Mouse (Mus musculus): ENCODE data around the gene Grb10.

Gene Grb10

DNA sequence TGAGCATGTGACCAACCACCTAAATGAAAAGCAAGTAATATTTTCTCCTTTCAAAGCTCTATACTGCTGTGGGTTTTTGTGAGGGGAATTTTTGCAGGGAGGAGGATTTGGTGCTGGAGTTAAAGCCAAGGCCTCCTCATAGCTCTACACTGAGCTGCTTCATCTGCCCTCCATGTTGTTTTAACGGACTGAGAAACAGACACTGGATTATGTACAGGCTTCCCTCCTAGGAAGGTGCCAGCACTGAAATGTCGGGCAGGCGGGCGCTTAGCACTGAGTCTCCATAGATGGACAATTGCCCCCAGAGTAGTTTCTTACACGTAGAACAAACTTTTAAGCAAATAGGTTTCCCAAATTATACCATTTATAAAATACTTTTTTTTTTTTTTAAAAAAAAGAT lies 4.1 kb downstream of the Grb10 start:
- DNase-seq (ENCODE audit: low spot score in 2 of 2): peak in 1 of 2 experiments; percentile 39

DNA sequence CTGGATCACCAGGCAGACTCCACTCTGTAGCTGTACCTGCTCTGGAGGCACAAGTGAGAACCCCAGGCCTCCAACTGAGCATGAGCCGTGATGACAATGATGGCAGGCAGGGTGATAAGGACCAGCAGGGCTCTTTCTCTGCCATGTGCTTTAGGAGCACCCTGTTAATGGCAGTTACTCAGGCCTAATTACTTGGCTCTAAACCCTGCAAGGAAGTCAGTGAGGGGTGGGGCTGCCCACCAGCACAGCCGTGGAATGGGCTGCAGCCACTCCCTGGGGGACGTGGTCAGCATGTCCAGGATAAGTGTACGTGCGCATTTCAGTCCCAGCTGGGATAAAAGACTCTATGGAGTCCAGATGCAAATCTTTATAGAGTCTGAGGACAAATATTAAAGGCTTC lies 5.7 kb downstream of the Grb10 start:
- peak in 1 of 2 experiments; percentile 42 for DNase-seq (ENCODE audit: low spot score in 2 of 2)

DNA sequence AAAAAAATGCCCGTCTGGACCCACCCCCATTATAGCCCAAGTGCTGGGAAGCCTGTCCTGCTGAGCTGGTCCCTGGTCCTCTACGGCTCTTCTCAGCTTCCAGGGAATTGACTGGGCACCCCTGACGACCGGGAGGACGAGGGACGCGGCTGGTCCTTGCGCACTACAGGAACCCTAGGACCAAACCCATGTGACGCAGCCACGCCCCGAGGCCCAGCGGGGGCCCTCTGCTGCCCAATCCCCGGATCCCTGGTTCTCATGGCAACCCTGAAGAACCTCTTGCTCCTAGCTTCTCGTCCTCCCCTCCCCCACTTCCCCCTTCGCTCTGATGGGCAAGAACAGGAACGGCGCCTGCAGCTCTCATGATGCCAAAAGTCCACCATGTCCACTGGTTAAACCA lies 11.8 kb downstream of the Grb10 start:
- DNase-seq (ENCODE audit: low spot score in 2 of 2): no peak

DNA sequence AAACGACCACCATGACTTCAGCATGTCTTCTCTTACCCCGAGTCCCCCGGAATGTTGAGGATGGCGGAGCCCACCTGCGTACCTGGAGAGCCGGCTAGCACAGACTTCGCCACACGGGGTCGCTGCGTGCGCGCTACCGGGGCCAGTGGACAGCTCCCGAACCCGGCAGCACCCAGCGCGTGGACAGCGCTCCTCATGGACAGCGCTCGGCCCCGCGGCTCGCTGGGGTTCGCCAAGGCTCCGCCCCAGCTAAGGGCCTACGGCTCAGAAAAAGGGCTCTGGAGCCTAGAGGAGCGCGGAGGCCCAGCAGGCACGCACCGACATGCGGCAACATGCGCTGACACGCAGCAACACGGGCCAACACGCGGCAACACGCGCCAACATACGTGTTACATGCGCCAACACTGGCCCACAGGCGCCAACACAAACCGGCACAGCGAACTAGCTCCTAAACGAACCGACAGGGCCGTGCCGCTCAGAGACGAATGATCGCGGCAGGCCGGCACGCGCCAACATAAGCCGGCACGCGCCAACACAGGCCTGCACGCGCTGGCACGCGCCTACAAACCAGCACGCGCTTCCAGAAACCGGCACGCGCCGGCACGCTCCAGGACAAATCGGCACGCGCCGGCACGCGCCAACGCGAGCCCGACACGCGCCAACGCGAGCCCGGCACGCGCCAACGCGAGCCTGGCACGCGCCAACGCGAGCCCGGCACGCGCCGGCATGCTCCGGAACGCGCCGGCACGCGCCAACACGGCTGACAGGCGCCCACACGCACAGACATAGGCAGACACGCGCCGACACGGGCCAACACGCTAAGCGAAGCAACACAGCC lies 12.5 kb downstream of the Grb10 start:
- peak; percentile 75 to 79 for DNase-seq (ENCODE audit: low spot score in 2 of 2)

DNA sequence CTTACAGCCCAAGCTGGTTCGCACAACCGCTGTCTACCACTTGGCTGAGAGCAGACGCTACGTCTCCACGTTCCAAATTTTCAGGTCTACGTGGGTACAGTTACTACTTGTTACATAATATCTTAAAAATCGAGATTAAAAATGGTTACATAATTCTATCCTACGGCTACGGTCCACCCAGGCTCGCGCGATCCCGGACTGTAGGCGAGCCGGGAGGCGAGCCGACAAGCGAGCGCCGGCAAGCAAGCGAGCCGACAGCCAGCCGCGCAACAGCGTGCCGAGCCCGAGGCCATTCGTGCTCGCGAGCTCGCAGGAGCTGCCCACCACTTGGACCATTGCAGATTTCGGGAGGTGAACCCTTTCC lies 13.1 kb downstream of the Grb10 start:
- DNase-seq (ENCODE audit: low spot score in 2 of 2): no peak

DNA sequence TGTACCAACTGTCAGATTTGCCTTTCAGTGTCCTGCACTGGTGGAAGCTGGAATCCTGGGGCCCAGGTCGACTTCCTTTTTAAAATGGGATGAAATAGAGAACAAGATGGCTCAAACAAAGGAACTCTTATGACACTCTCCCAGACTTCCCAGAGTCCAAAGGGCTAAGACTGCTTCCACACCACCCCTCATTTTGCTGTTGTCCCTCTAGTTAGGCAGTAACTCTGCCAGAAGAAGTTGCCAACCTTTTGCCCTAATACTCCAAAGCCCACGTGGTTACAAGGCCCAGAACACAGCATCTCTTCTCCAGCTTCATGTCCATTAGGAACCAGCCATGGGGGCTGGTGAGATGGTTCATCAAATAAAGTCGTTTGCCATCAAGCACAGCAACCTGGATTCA lies 15.4 kb downstream of the Grb10 start:
- DNase-seq (ENCODE audit: low spot score in 2 of 2): no peak

DNA sequence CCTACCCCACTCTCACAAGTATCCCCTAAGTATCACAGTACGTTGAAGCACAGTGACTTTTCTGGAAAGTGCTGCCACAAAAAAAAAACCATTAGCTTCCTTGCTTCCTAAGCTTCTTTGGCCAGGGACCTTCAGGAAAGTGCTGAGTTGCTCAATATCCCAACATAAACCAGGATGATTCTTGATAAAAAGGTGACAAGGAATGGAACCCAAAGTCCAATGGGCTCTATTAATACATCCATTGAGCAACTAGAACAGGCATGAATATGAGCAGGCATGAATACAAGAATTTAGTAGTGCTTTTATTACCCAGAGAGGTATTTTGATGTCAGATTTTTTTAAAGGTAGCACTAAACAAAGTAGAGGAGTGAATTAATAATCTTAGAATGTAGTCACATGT lies 18.8 kb downstream of the Grb10 start:
- DNase-seq (ENCODE audit: low spot score in 2 of 2): no peak

DNA sequence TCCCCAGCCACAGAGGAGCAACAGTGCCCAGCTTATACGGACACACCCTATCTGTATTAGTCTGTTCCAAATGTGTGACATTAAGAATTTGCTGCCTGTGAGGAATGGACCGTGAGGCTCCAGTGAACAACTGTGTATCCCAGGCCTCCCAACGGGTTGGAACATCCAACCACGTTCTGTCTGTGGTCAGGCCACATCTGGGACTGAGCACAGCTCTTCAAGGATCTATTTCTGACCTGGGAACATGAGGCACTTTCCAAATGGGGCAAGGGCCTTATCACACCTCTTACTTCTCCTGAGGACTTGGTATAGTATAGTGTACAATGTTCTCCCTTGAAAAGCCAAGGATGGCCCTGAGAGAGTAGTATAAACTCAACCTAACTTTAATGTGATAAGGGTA lies 19.9 kb downstream of the Grb10 start:
- peak in 1 of 2 experiments; percentile 19 for DNase-seq (ENCODE audit: low spot score in 2 of 2)

DNA sequence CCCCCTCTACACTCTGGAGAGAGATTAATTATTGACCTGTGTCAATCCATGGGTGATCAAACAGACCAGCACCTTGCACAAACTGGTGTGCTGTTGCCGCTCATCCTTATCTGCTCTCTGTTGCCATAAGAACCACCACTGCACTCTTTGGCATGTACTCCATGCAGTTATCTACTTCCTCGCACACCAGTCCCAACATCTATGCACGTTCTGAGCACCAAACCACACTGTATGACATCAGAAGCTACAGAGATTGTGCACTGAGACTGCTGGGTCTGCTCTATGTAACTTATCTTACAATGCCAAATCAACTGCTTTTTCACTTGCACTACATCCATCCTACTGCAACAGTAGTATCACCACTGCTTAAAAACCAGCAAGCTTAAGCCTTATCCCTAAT lies 28.4 kb downstream of the Grb10 start:
- DNase-seq (ENCODE audit: low spot score in 2 of 2): no peak

DNA sequence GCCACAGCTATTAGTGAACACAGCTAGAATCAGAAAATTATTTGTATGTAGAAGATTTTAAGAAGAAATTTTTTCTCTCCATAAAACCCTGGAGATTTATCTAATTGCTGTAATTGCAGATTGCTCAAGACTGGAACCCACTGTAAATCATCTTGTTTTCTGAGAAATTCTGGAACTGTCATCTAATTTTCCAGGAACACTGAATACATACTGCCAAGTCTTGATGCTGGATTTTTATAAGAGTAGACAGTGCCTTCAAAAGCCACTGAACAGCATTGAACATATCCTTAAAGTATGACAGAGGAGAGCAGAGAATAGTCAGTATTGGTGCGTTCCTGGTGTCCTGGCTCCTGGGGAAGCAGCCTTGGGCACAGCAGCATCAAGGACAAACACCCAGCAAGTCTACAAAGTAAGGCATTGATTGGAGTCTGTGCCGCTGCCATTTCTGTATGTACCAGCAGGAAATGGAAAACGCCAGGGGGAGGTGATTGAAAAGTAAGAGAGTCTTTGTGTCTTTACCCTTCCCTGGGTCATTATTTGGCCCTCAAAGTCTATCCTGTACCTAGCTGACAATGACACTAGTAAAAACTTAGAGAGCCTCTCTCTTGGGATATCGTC lies 38.1 kb downstream of the Grb10 start:
- DNase-seq (ENCODE audit: low spot score in 2 of 2): no peak

DNA sequence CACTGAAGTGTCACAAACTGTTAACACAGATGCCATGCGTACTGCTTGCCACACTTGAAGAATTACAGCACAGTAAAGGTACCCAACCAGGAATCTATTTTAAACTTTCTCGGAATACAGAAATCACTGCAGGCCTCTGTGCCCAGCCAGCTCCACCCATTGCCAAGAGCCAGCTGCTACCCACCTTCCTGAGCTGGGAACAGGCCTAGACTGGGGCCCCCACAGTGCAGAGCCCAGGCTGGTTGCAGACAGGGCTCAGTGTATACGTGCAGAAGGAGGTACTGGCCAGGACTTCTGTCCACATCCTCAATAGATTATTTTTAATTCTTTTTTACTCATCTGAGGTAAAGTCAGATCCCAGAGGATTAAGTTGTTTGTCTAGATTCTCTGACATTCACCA lies 39.6 kb downstream of the Grb10 start:
- no peak for DNase-seq (ENCODE audit: low spot score in 2 of 2)

DNA sequence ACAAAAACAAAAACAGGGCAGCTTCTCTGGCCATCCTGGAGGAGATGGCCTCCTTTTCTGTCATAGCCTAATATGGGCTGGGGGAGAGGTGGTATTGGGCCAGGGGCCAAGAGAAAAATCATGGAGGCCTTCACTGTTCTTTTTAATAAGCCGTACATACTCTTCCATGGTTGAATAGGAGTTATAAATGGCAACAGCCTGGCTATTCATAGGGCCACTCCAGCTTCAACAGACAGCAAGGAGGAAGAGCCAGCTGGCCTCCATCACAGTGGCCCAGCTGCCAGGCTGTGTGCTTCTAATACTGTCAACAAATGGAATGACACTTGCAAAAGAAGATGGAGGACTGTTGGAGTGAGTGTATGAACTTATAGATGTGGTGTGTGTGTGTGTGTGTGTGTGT lies 41.4 kb downstream of the Grb10 start:
- DNase-seq (ENCODE audit: low spot score in 2 of 2): no peak

DNA sequence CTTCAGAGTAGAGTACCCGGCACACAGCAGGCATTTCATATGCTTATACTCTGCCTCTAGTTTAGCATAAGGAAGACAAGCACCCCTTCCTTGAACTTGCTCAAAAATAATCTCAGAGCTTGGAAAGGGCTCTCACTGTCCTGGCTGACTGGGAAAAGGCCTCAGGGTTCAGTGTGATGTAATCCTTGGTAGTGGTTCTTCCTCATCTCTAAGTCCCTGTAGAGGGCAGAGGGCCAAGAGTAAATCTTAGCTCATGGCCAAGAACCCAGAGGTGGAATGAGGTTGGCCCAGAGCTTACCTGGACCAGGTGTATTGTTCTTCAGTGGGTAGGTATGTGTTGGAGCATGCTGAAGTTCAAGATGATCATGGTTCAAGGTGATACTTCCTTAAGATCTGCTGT lies 43.1 kb downstream of the Grb10 start:
- DNase-seq (ENCODE audit: low spot score in 2 of 2): no peak

DNA sequence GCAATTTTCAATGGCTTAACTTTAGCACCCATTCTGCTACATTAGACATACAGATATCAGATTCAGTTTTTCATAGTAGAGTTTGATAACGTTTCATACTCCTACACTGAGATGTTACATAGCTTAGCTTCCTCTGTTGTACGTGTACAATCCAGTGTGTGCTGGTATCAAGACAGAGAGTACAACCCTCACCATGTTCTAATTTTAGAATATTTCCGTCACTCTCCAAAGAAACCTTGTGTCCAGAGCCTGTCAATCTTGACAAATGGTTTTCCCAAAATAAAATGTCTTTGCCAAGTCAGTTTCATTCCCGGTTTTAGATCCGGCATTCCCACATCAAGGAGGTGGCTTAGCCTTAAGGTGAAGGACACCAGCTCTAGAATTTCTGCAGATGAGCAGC lies 44.7 kb downstream of the Grb10 start:
- no peak for DNase-seq (ENCODE audit: low spot score in 2 of 2)

DNA sequence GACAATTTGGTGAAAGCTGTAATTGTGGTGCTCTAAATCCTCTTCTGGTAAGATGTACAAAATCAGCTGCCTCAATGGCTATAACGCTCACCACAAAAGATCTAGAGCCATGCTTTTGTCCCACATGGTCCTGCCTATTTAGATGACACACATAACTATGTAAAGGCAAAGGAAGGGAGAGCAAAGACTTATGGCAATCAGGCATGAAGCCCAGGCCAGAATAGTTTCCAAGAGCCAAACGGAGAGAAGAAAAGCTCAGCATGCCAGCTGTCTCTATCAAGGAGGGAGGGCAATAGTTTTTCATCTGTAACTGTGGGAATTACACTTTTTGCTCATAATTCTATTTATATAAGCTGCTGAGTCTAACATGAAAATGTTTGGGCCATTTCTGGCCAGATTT lies 45.3 kb downstream of the Grb10 start:
- no peak for DNase-seq (ENCODE audit: low spot score in 2 of 2)

DNA sequence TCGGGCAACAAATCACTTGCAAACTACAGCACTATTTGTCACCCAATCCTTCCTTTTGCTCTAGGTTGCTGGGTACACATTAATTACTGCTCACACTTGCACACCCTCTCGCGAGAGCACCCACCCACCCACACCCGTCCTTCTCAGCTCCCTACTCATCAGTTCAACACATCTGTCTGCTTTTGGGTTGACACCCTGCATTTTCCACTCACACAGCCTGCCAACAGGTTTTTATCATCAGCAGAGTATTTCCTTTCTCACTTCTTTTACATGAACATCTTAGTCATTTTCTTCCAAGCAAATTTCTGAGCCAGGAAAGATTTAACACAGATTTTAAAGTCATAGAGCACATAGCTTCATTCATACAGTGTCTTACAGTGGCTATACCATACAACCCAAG lies 48.6 kb downstream of the Grb10 start:
- no peak for DNase-seq (ENCODE audit: low spot score in 2 of 2)

DNA sequence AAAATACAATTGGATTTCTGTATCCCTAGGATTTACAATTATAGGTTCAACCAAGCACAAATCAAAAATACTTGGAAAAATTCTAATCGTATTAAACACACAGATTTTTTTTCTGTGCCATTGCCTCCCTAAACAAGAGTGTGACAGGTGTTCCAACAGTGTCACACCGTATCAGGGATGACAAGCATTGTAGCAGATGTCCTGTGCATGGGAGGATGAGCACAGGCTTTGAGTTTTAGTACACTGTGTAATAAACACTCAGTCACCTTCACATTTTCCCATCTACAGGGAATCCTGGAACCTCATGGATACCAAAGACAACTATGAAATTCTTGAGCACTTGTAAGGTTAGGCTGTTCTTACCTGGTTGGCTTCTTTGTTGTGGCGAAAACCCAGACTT lies 51.2 kb downstream of the Grb10 start:
- DNase-seq (ENCODE audit: low spot score in 2 of 2): no peak

DNA sequence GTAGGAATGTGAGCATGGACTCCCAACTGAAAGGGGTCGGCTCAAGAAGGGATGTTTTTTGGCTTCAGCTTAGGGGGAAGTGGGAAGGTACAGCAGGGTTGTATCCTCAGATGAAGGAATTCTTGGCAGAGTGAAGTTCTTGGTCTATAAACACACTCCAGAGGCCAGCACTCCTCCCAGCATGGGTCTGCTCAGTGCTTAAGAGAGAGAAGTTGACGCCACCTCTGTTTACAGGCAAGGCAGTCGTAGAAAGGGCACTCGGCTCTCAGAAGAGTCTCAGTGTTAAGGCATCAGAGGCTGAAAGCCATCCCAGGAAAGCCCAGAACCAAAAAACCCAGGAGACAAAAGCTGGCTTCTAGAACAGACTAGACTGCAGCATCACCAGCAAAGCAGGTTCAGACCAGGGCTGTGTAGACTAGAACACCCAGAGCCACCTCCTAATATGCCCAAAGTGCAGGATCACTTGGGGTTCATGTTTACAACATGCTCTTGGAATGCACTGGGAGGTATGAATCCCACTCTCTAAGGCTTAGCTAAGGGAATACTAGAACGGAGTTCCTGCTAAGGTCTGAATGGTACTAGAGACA lies 59.8 kb downstream of the Grb10 start:
- DNase-seq (ENCODE audit: low spot score in 2 of 2): no peak

DNA sequence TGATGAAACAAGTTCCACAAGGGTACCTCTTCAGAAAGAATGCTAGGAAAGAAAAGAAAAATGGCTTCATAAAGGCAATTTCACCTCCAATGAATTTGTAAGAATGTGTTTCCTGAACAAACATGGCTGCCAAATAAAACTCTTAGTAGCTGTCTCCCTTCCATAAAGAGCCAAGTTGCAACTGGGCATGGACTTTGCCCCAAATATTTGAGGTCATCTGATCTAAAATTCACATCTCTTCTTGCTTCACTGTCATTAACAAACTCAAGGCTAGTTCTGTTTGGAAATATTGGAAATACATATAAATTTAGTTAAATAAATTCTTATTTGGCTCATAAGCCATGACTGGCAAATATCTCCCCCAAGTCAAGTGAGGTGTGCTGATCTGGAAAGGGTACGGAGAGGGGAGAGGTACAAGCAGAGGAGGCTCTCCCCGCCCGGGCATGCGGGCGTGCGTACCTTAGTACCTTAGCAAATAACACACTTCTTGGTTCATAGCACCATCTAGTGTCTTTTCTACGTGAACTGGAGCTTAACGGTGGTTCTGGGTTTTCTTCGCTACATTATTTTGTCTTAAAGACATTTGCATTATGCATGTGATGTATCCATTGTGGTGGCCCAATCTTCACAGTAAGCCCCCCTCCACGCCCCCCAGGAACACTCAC lies 63.8 kb downstream of the Grb10 start:
- no peak for DNase-seq (ENCODE audit: low spot score in 2 of 2)

DNA sequence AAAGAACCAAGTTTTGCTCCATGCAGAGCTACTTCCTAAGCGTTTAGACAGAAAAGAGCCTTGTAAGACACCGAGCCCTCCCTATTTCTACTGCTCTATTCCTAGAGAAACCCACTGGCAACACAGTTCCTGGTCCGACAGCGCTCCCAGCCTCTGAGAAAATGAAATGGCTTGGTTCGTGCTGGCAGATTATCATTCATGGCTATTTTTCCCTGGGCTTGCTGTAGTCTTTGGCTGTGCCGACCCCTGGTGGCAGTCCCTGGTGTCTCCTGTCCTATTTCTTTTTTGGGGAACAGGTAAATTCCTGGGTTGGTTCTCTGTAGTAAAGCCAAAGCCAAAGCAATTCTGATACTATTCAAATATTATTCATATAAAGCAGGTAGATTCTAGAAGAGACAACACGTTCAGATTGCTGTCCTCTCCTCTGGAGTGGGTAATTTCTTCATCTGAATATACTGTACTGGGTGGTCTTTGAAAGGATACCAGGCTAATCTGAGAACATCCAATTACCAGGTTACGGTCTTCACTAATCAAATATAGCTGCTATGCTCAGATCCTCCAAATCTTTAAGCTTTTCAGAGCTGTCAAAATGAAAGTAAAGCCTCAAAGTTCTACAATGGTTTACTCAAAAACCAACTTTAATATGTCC lies 65.0 kb downstream of the Grb10 start:
- peak in 1 of 2 experiments; percentile 73 for DNase-seq (ENCODE audit: low spot score in 2 of 2)

DNA sequence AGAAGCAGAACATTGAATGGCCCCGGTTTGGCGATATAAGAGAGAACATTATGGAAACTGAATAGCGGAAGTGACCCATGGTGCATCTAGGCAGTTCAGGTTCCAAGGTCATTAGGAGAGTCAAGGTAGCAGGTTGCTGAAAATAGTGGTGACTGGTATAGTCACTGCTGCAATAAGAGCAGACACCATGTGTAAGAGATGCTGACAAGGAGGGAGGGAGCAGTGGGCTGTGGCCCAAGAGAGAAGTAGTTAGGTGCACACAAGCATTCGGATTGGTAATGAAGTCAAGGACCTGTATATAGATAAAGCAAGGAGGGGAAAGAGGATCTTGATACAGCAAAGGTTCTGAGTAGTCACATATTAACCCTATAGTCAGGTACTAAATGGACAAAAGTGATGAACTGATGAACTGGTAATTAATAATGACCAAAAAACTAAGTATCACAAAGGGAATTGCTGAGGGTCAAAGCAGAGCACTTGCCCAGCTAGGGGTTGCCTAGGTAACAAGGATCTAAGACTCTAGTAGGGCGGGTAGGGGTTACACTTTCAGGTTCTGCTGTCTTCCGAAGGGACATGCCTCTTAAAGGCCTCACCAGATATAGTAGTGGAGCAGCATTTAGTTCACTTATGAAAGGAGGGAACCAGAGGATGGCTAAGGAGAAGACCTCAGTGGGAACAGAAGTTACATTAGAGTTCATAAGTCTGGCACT lies 65.9 kb downstream of the Grb10 start:
- DNase-seq (ENCODE audit: low spot score in 2 of 2): no peak

DNA sequence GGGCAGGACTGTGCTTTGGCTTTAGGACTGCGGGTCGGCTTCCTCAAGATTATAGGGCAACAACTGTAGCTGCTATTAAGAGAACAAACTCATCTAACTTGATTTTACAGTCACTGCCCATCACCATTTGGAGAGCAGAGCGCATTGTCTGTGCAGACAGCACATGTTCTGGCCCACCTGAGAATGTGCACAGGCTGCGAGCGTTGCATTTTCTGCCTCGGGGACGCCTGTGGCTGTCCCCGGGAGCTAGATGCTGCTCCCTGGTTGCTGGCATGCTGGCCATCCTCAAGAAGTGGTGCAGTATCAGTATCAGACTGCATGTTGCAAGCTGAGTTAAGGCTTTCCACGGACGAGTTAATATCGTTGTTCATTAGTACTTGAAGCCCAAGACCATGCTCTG lies 68.2 kb downstream of the Grb10 start:
- no peak for DNase-seq (ENCODE audit: low spot score in 2 of 2)

Data from urinary bladder, postnatal 4 days (tissue).